Mouse (Mus musculus) layer of hippocampus, adult 9-10 months (tissue): ENCODE measurements around the gene Ncan.
"Not testable (repeated sequence)": the region's sequence is repeated elsewhere in the genome, so short reads cannot be mapped to it uniquely, and the experiment has no call there.

ENCODE experiments used
- DNase-seq: peaks from one replicate; pipeline ENCODE4 v3.0.0; 2022; ENCODE audit warnings: low spot score

Ncan gene

DNA sequence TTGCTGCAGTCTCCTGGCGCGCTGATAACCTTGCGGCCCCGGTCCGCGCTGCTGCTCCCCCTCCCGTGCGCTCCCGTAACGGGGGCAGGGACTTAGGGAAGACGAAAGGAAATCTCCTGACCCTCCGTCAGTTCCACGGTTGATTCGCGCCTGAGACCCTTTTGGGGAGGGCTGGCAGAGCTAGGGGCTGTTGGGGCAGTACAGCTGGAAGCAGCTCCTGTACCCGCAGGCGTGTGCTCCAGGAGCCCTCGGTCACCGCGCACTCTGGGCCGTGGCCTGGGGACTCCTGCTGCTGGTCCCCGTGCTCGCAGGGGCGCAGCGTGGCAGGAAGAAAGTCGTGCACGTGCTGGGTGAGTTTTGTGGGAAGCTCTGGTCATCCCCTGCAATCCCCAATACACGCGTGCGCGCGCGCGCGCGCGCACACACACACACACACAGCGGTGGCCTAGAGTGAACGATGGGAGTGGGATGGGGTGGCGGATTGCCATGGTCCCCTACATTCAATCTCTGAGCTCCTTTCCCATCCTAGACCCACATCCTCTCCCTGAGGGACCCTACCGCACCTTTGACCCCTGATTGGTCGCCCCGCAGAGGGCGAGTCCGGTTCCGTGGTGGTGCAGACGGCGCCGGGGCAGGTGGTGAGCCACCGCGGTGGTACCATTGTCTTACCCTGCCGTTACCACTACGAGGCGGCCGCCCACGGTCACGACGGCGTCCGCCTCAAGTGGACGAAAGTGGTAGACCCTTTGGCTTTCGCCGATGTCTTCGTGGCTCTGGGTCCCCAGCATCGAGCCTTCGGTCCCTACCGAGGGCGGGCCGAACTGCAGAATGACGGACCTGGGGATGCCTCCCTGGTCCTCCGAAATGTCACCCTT is 36.2 kb downstream of the Ncan start:
- no peak for DNase-seq

DNA sequence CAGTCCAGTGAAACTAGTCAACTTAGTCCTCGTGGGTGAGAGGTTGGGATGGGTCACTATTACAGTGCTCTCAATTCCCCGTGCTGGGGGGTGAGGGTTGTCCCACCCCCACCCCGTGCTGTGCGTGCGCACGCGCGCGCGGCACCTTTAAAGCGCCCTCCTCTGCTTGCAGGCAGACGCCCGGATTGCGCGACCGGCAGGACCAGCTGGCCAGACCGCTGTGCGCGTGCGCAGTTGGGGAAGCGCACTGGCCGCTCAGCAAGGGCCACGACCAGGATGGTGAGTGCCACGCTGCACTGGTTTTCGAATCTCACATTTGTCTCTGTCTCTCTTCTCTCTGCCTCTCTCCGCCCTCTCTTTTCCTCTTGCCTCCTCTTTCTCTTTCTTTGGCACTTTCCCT is 37.4 kb downstream of the Ncan start, which contains the start of gene Hapln4:
Gene Hapln4, plus strand, starts transcription at position 173 of the 400 bp plus-strand sequence.
- no peak for DNase-seq

DNA sequence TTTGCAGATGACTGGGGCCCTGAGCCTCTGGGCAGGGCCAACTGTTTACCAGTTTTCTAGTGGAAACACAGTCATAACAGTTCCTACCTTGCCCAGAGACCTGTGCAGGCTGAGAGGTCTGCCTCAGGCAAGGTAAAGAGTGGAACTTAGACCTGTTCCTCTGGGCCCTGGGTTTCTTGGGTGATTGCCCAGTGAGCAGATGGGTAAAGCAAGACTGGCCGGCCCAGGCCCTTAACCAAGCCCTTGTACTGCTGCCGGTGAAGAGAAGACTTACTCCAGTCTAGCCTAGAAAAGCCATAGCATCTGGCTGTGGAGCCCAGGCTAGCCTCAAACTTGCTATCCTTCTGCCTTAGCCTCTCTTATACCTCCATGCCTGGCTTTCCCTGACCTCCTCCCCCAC is 38.7 kb downstream of the Ncan start:
- no peak for DNase-seq

DNA sequence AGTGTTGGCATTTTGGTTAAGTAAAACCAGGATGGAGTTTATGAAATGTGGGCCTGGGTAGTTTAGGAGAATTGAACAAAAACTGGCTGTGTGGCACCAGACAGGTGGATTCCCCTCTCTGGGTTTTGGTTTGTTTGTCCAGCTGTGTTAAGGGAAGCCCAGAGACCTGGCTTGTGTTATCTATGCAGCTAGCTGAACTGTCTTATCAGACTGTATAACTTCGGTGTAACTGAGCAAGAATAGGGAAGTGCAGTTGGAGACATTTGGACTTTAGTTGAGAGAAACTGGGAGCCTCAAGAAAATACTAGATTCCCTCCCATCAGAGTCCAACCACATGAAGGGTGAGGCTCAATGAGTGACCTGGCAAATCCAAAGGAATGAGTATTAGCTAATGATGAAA is 47.0 kb downstream of the Ncan start:
- DNase-seq = no peak

DNA sequence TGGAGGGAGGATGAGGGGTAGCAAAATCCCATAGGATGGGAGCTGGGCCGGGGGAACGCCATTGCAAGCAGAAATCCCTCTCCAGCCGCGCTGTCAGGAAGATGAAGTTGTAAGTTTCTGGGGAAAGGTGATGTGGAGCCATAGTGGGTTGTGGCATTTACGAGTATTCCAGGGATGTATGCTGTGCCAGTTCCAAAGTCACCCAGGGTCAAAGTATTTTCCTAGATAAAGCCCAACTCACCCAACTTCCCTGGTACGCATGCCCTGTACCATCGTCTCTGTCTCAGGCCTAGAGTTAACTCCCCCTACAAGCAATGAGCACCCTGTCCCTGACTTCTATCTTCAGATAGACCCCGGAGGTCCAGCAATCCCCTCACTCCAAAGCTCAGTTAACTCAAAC is 47.6 kb downstream of the Ncan start:
- no peak for DNase-seq

DNA sequence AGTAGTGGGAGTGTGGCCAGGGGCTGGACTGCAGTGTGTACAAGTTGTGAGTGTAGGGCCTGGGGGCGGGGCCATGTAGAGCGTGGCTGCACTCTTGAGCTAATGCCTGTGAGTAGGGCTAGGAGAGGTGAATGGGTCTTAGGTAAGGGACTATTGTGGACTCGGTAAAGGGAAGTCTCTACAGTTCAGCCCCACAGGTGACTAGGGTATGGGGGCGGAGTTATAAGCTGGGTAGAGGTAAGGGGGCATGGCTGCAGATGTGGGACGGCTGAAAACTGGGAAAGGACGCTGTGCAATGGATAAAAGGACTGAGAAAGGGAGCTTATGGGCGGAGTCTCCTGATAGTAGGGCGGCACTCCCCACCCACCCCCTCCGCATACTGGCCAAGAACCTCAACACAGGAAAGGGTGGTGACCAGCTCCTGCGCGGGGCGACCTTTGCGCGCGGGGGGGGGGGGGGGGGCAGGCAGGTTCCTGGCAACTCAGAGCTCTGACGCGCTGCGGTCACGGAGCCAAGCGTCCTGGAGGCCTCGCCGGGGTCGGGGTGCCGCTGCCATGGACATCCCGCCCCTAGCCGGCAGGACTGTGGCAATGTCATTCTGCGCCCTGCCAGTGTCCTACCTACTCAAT is 48.1 kb downstream of the Ncan start, which contains the start of gene Tm6sf2:
Gene Tm6sf2, plus strand, starts transcription at position 484 of the 629 bp plus-strand sequence.
- DNase-seq = no peak

DNA sequence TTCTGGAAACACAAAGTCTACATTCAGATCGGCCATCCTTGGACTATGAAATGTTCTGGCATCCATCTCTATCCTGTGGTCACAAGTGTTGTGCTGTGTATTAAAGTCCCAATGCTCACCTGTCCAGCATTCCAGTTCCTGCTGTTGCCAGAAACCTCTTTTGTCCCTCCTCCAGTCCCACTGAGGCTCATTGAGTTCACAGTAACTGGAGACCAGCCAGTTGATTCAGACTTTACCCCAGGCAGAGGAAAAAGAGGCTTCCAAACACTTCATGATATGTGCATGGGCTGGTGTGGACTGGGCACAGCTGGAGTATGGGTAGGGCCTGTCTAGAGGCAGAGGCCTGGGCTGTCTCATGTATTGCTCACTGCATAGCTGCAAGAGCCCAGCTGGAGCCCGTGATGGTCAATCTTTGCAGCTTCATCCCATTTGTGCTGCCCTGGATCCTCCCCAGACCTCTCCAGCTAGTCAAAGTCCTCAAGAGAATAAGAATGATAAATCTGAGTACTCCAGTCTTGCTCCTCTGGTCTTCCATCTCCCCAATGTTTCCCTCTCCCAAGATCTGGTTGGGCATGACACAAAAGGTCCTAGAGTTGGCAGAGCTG is 48.7 kb downstream of the Ncan start:
- no peak for DNase-seq

DNA sequence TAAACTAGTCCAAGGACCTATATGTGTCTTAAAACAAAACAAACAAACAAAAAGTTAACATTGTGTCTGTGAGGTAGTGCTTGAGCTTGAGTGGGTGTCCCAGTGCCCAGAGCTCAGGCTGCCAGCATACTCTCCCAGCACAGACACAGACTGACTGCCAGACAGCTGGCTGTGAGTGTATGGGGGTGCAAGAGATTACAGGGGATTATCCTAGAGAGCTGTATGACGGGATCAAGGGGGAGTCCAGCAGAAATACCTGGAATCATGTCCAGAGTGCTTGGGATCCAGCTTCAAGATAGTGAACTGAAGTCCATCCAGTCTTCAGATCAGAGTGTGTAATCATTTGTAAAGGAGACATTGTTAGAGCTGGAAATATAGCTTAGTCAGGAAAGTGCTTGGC is 63.0 kb downstream of the Ncan start:
- no peak for DNase-seq

DNA sequence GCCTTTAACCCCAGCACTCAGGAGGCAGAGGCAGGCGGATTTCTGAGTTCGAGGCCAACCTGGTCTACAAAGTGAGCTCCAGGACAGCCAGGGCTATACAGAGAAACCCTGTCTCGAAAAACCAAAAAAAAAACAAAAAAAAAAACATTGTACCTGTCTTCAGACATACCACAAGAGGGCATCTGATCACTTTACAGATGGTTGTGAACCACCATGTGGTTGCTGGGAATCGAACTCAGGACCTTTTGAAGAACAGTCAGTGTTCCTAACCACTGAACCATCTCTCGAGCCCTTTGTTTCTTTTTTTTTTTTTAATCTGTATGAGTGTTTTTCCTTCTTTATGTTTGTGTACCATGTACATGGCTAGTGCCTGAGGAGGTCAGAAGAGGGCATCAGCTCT is 70.2 kb downstream of the Ncan start:
- DNase-seq = not testable (repeated sequence)

DNA sequence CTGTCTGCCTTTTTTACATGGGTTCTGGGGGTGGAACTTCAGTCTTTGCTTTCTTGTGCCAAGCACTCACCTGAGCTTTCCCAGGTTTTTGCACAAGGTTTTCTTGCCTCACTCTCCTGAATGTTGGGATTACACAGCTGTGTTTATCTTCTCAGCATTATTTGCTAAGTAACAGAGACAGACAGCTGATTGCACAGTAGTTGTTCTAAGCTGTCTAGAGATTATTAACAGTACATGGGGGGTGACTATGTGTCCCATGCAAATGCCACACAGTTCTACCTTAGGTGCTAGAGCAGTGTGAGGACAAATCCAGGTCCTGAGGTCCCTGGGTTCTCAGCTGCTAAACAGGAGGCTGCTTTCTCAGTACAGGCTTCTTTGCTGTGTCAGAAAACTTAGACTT is 71.0 kb downstream of the Ncan start:
- no peak for DNase-seq

DNA sequence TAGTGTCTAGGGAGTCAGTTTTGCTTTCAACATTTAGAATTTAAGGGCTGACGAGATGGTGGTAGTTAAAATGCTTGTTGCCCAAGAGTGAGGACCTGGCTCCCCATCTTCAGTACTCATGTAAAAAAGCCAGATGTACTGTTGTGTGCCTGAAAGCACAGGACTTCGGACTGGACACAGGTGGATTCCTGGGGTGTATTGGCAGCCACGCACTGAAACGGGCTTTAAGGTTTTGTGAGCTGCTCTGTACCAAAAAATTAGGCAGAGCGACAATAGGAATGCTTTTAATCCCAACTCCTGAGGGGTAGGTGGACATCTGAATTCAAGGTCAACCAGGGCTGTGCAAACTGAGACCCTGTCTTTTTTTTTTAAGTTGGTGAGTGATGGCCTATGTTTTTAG is 76.7 kb downstream of the Ncan start:
- no peak for DNase-seq
